Mouse (Mus musculus) macrophage (primary cell): ENCODE data around the gene Dock4. TPM values are rescaled to one million over a fixed set of nuclear protein-coding genes. Genes with fewer than 3 reads are reported as not detected.
A peak's percentile ranks its signal among the peaks of the same experiment; 100 is the strongest.

Experiments
- H3K27ac ChIP-seq: fragments of 350-480 bp; formaldehyde crosslinking; 2 replicates; pipeline ENCODE4 v1.9.0; 2021
- H3K36me3 ChIP-seq: fragments of 350-480 bp; formaldehyde crosslinking; 2 replicates; pipeline ENCODE4 v1.9.0; 2021; ENCODE audit errors: inconsistent target
- H3K4me3 ChIP-seq: fragments of 350-480 bp; formaldehyde crosslinking; 2 replicates; pipeline ENCODE4 v1.9.0; 2021; ENCODE audit errors: inconsistent target
- H3K79me2 ChIP-seq: fragments of 350-480 bp; formaldehyde crosslinking; 2 replicates; pipeline ENCODE4 v1.9.0; 2021; ENCODE audit errors: inconsistent target
- WGBS: methylation state at CpG from one replicate; pipeline ENCODE4 v1.1.7; 2026; ENCODE audit warnings: inconsistent platforms; ENCODE audit not compliant: missing documents; 5-methylcytosine and 5-hydroxymethylcytosine counted together
- polyA plus RNA-seq: library from polyadenylated mRNA; stranded (reverse); fragments of 250-400 nt; gene quantifications from 3 replicates; pipeline ENCODE4 v1.2.4, GENCODE M21; 2018; ENCODE audit warnings: inconsistent platforms

Dock4 gene
- polyA plus RNA-seq, 1 experiment from 2014 or later = 4.8 TPM

- Histone ChIP-seq H3K4me3 (no peak overlapping the region), H3K79me2 (peaks cover 63% of the 10 kb centered on the region; the same call in 1 of the 2 replicates), H3K36me3 (no peaks in the 10 kb centered on the region), H3K27ac (no peak overlapping the region)
- WGBS = 91% methylated on average over 3 of the region's 3 CpGs
Measured at GRCm38 (mm10) chr12:40551317-40551716, 105.6 kb downstream of the Dock4 start.

- H3K79me2 ChIP-seq = peaks cover 64% of the 10 kb centered on the region; the same call in 1 of the 2 replicates
- no peak overlapping the region for H3K27ac ChIP-seq
- WGBS = 80% methylated on average over 1 of the region's 1 CpGs
- H3K4me3 ChIP-seq = no peak overlapping the region
- no peaks in the 10 kb centered on the region for H3K36me3 ChIP-seq
Measured at GRCm38 (mm10) chr12:40552201-40552600, 106.4 kb downstream of the Dock4 start.

GRCm38 (mm10) chr12:40553929-40554328 lies 108.2 kb downstream of the Dock4 start:
- Histone ChIP-seq H3K27ac (peak overlapping the region; percentile 10; the same call in 1 of the 2 replicates), H3K79me2 (peaks cover 60% of the 10 kb centered on the region; the same call in 1 of the 2 replicates), H3K36me3 (no peaks in the 10 kb centered on the region), H3K4me3 (no peak overlapping the region)
- WGBS = 100% methylated on average over 2 of the region's 2 CpGs

- Histone ChIP-seq H3K27ac (peak overlapping the region; percentile 67), H3K4me3 (no peak overlapping the region), H3K36me3 (no peaks in the 10 kb centered on the region), H3K79me2 (peaks cover 64% of the 10 kb centered on the region; the same call in 1 of the 2 replicates)
- WGBS = 57% methylated on average over 6 of the region's 6 CpGs
Measured at GRCm38 (mm10) chr12:40554941-40555511, 109.3 kb downstream of the Dock4 start.

GRCm38 (mm10) chr12:40558600-40558999 lies 112.8 kb downstream of the Dock4 start:
- 11% methylated on average over 3 of the region's 3 CpGs for WGBS
- peak overlapping the region; percentile 8; the same call in 1 of the 2 replicates for H3K4me3 ChIP-seq

GRCm38 (mm10) chr12:40559103-40559502 lies 113.4 kb downstream of the Dock4 start:
- WGBS = 0% methylated on average over 11 of the region's 11 CpGs
- Histone ChIP-seq H3K79me2 (peaks cover 67% of the 10 kb centered on the region; the same call in 1 of the 2 replicates), H3K4me3 (peak overlapping the region; percentile 8; the same call in 1 of the 2 replicates), H3K36me3 (no peaks in the 10 kb centered on the region), H3K27ac (peak overlapping the region; percentile 96)

More at GRCm38 (mm10) chr12:40558600-40558999, 112.8 kb downstream of the Dock4 start:
- Histone ChIP-seq H3K79me2 (peaks cover 72% of the 10 kb centered on the region; the same call in 1 of the 2 replicates), H3K27ac (peak overlapping the region; percentile 96), H3K36me3 (no peaks in the 10 kb centered on the region)

- WGBS = 100% methylated on average over 1 of the region's 1 CpGs
- Histone ChIP-seq H3K36me3 (no peaks in the 10 kb centered on the region), H3K79me2 (peaks cover 61% of the 10 kb centered on the region; the same call in 1 of the 2 replicates), H3K27ac (no peak overlapping the region), H3K4me3 (no peak overlapping the region)
Measured at GRCm38 (mm10) chr12:40563703-40564102, 118.0 kb downstream of the Dock4 start.

GRCm38 (mm10) chr12:40564261-40564660 lies 118.5 kb downstream of the Dock4 start:
- Histone ChIP-seq H3K27ac (no peak overlapping the region), H3K79me2 (peaks cover 61% of the 10 kb centered on the region; the same call in 1 of the 2 replicates), H3K4me3 (no peak overlapping the region), H3K36me3 (no peaks in the 10 kb centered on the region)
- 46% methylated on average over 2 of the region's 2 CpGs for WGBS

- Histone ChIP-seq H3K27ac (peak overlapping the region; percentile 52), H3K4me3 (no peak overlapping the region), H3K79me2 (peaks cover 38% of the 10 kb centered on the region; the same call in 1 of the 2 replicates), H3K36me3 (no peaks in the 10 kb centered on the region)
- WGBS = 100% methylated on average over 4 of the region's 4 CpGs
Measured at GRCm38 (mm10) chr12:40568365-40568885, 122.7 kb downstream of the Dock4 start.

- WGBS = 42% methylated on average over 9 of the region's 9 CpGs
- H3K27ac ChIP-seq = peak overlapping the region; percentile 52
- H3K36me3 ChIP-seq = no peaks in the 10 kb centered on the region
- peaks cover 38% of the 10 kb centered on the region; the same call in 1 of the 2 replicates for H3K79me2 ChIP-seq
- H3K4me3 ChIP-seq = no peak overlapping the region
Measured at GRCm38 (mm10) chr12:40568971-40569968, 123.5 kb downstream of the Dock4 start.

GRCm38 (mm10) chr12:40570250-40570649 lies 124.5 kb downstream of the Dock4 start:
- H3K36me3 ChIP-seq = no peaks in the 10 kb centered on the region
- H3K79me2 ChIP-seq = peaks cover 32% of the 10 kb centered on the region; the same call in 1 of the 2 replicates
- 76% methylated on average over 1 of the region's 1 CpGs for WGBS
- H3K4me3 ChIP-seq = no peak overlapping the region
- no peak overlapping the region for H3K27ac ChIP-seq

GRCm38 (mm10) chr12:40574051-40574450 lies 128.3 kb downstream of the Dock4 start:
- Histone ChIP-seq H3K4me3 (no peak overlapping the region), H3K36me3 (no peaks in the 10 kb centered on the region), H3K27ac (no peak overlapping the region), H3K79me2 (peaks cover 19% of the 10 kb centered on the region; the same call in 1 of the 2 replicates)
- 100% methylated on average over 3 of the region's 3 CpGs for WGBS

- H3K27ac ChIP-seq = no peak overlapping the region
- no peaks in the 10 kb centered on the region for H3K36me3 ChIP-seq
- WGBS = 80% methylated on average over 2 of the region's 2 CpGs
- no peak overlapping the region for H3K4me3 ChIP-seq
- H3K79me2 ChIP-seq = peaks cover 14% of the 10 kb centered on the region; the same call in 1 of the 2 replicates
Measured at GRCm38 (mm10) chr12:40576749-40577148, 131.0 kb downstream of the Dock4 start.

- Histone ChIP-seq H3K27ac (no peak overlapping the region), H3K36me3 (no peaks in the 10 kb centered on the region), H3K79me2 (peaks cover 5% of the 10 kb centered on the region; the same call in 1 of the 2 replicates), H3K4me3 (no peak overlapping the region)
- 52% methylated on average over 2 of the region's 2 CpGs for WGBS
Measured at GRCm38 (mm10) chr12:40580351-40580750, 134.6 kb downstream of the Dock4 start.
